Mouse (Mus musculus): Measurements from ENCODE around the gene Pax5.

DNA sequence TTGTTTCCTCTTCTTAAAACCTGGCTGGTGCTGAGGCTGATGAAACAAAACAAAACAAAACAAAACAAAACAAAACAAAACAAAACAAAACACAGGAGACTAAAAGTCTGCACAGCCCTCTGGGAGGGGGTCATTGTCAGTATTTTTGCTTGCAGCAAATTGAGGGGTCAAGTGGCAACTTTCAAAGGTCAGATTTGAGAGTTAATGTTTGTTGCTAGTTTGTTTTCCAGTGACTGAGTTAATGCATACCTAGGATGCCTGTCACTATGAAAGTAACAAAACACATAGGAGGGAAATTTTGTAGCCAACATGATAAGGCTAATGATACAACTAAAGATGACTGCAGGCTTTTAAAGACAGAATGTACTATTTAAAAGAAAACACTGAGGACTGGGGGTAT is 13.6 kb downstream of the Pax5 start:
- TF ChIP-seq CTCF (IDR thresholded peaks at IDR 0.05; ENCODE audit: low read depth) (no peak), EP300 (IDR thresholded peaks at IDR 0.05; ENCODE audit: low read depth) (no peak)

All from liver, postnatal 0 days (tissue).